Mouse (Mus musculus) G1E (cell line): Measurements from ENCODE around the gene Hnrnpl.

Source experiments
- CTCF ChIP-seq: IDR thresholded peaks from 2 replicates; pipeline ENCODE4 v1.5.1; 2012; ENCODE audit warnings: low read depth, low read length, inconsistent platforms, mixed read lengths
- GATA1 ChIP-seq: IDR thresholded peaks from 2 replicates; pipeline ENCODE4 v1.6.1; 2012; ENCODE audit warnings: borderline replicate concordance, low read length, inconsistent platforms, mixed read lengths
- GATA2 ChIP-seq: IDR thresholded peaks from 2 replicates; pipeline ENCODE4 v1.6.1; 2012; ENCODE audit warnings: low read depth, low read length, inconsistent platforms, borderline replicate concordance
- POLR2AphosphoS5 ChIP-seq: IDR thresholded peaks from 2 replicates; pipeline ENCODE4 v1.6.1; 2012; ENCODE audit warnings: low read depth, low read length, inconsistent platforms; ENCODE audit not compliant: insufficient replicate concordance
- TAL1 ChIP-seq: conservative IDR thresholded peaks from 2 replicates; pipeline ENCODE4 v1.6.1; 2012; ENCODE audit warnings: low read depth, low read length, inconsistent platforms, mixed read lengths

DNA sequence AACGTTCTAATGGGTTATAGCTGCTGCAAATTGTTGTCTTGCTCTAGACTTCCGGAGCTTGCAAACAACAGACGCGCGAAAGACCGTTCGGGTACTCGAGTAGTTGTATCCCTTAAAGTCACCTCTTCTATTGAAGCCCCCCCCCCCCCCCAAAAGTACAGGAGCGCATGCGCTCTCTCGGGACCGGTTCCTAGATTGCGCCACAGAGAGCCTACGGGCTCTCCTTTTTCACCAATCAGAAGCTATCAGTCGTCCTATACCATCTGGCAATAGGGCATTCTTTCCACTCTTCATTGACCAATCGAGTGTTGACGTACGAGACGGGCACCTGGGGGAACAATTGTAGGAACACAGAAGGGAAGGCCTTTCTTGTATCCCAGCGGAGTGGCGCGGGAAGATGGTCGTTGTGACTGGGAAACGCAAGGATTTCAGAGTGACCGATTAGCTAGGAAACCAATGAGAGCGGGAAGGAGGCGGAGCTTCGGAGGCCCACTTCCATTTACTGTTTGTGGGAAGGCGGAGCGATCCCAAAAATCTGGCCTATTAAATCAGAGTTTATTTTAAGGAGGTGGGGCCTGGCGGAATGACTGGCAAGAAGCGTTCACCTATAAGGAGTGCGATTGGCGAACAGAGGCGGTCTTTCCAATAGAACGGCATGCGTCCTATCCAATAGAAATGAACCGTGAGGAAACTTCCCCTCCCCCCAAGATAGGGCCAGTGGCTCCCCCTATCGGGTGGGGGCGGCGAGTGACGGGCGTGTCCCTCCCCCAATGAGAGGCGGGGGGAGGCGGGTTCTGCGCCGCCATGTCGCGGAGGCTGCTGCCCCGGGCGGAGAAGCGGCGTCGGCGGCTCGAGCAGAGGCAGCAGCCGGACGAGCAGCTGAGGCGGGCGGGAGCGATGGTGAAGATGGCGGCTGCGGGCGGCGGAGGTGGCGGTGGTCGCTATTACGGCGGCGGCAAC lies 2.0 kb downstream of the Hnrnpl start:
- no peak for TF ChIP-seq GATA1
- TF ChIP-seq CTCF = no peak
- TF ChIP-seq POLR2AphosphoS5 = no peak
- TF ChIP-seq TAL1 = no peak
- TF ChIP-seq GATA2 = no peak
